Mouse (Mus musculus) frontal cortex, postnatal 14 days (tissue): ENCODE measurements at regions not wholly inside any gene's neighbourhood (a gene's known extent, or its start where the extent isn't known, plus 50 kb on each side); places are given as distances from the start of the nearest gene placed in this dataset.

Experiments used
- DNase-seq, 2 experiments: peaks; one replicate each; pipeline ENCODE4 v3.0.0; 2022; ENCODE audit warnings: low spot score in 2 of 2

DNA sequence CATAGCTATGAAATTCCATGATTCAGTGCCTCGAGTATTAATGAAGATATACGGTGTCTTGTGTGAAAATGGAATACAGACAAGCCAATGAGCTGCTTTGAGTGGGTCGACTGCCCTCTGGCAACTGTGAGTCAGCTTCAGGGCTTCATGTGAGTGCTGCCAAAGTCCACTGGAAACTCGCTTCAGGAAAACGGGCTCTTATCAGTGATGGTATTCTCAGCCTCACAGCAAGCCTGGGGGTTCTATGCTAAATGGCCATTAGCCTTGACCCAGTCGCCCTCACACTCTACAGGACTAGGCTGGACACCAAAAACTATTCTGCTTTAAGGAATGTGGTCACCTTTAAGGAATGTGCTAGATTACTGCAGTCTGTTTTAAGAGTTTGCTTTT lies 477.8 kb downstream of the Efnb2 start:
- DNase-seq = no peak

DNA sequence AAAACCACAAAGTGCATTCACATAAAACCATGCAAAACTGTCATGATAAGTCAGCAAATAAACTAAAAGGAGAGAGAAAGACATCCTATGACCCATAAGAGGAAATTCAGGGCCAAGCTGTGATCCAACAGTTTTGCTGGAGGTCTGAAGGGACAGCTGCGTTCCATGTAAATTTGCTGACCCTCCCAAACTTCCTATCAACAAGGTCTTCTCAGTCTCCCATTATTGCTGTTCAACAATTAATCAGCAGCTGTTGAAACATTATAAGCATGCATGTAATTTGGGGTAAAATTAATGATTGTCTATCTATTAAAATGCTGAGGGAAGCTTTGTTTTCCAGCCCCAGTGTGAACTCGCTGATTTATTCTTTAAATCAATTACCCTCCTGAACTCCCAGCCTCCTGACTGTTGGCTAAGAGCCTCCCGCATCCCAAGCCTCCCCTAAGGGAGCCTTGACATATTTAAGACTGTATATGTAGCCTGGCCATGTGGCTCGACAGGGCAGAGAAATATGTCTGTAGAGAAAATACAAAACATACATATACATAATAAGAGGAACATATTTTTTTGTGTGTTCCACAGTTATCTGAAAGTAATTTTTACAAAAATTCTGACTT lies 478.3 kb downstream of the Efnb2 start:
- DNase-seq = no peak

DNA sequence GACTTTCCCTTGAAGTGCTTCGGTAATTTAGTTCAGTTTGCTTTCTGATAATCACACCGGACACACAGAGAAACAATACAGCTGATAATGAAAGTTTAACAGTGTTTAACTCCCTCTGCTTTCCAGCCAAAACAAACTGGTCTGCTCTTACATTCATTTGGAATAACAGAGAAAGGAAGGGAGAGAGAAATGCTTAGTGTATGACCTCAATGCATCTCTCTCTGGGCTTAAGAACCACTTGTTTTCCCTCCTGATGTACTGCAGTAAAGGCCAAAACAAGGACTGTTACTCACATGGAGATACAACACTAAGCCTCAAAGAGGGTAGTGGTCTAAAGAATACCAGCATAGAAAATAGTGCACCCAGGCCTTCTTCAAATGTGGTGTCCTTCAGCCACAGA lies 478.9 kb downstream of the Efnb2 start:
- no peak for DNase-seq

DNA sequence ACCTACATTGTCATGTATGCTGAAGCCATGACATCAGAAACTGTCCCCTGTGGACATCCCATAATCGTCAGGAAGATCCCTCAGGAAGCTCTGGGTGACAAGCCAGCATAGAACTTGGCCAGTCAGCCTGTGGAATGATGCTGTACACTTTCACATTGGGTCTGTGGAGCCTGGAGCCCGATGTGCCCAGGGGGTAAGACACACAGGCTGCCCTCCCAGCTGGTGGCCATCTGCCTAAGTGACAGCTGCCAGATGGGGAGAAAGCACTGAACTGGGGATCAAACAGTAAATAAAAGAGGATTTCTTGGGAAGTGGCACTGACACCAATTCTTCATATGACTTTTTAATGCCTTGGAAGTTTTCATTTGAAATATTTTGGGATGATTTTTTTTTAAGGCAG lies 486.8 kb downstream of the Efnb2 start:
- no peak for DNase-seq

DNA sequence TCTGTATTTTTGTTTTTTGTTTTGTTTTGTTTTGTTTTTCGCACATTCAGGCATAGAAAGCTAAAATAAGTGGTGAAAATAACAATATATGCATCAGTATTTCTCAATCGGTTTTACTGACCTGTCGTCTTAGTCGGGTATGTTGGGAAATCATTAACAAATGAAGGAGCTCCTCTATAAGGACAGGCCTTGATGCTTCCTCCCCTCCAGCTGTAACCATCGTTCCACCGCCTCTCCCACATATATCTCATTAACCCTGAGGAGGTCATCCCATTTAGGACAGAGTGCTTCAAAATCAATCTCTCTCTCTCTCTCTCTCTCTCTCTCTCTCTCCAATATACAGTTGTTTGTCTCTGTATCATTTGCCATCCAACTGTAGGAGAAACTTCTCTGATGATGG lies 492.4 kb downstream of the Efnb2 start:
- no peak for DNase-seq

DNA sequence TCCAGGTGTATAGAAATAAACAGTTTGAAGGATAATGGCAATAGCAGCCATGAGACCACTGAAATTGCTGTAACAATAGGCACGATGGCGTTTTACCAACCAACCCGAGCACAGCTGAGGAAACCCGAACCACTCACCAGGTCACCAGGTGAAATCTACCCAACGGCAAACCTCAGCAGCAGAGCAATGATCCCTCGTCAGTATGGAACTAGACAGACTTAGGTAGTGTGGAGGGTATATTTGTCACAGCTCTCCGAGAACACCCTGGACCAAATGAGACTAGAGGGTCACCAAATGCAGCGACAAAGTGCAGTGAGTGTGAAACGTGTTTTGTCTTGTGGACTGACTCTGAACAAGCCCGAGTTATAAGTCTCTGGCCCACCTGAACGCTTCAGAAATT lies 492.8 kb downstream of the Efnb2 start:
- DNase-seq = no peak

DNA sequence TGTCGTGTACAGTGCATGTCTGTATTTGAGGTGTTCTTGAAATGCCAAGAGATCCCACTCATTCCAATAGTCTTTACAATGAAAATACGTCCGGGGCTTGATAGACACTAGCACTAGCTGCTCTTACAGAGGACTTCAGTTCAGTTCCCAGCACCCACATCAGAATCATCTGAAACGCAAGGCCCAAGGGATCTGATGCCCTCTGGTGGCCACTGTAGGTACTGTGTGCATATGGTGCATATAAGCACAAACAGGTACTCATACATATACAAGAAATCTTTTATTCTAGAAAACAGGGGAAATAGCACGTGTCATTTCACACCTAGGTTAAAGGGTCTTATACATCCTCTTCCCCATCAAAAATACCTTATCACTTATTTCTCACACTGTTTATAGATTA lies 513.5 kb downstream of the Efnb2 start:
- DNase-seq = no peak

DNA sequence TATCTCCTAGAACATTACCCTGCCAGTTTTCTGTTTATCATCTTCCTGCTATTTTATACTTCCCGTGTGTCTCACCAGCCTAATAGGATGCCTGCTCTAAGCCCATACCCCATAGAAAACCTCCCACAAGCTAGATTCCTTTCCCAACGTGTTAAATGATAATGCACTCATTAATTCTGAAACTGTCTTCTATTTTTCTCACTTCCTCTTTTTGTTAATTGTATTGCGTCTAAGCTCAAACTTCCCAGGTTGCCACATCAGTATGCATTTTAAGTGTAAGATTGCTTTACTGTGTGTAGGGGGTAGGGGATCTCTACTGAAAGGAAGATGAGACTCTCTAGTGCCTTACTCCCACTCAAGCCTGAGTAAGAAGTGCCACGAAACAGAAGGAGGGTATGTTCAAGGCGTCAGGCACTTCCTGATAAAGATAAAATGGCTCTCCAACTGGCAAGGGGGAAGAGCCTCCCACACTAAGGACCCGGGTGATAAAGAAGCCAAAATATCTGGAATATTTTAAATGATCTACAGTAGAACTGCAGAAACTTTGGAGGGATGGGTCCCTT lies 518.0 kb downstream of the Efnb2 start:
- DNase-seq = no peak

DNA sequence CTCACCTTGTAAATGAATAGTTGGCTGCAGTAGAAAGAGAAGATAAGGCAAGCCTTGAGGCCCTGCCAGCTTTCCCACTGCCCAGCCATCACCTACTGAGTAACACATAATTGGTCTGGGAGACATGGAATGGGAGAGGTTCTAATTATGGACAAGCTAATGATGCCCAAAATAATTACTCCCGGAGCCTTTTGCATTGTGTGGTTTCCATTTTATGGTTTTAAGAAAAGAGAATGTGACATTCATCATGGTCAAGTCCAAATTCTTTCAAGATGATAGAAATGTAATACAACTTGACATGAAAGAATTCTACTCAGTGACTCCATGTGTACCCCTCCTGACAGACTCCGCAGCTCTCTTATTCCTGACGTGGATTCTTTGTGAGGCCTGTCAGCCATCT lies 518.6 kb downstream of the Efnb2 start:
- DNase-seq = no peak

DNA sequence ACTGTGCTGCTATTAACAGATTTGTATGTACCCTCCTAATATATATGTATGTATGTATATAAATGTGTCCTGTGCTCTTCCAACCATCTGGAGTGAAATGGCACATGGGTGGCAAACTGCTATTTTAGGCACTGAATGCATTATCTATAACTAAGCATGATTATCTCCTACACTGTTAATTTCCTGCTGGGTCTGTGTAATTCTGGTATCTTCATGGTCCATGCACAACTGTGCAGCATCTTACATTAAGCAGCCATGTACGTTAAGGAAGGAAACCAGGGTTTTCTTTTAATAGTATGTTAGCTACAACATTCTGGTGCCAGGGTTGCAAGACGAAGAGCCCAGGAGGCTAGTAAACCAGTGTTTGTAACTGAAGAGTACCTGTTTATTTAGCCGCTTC lies 521.3 kb downstream of the Efnb2 start:
- no peak for DNase-seq

DNA sequence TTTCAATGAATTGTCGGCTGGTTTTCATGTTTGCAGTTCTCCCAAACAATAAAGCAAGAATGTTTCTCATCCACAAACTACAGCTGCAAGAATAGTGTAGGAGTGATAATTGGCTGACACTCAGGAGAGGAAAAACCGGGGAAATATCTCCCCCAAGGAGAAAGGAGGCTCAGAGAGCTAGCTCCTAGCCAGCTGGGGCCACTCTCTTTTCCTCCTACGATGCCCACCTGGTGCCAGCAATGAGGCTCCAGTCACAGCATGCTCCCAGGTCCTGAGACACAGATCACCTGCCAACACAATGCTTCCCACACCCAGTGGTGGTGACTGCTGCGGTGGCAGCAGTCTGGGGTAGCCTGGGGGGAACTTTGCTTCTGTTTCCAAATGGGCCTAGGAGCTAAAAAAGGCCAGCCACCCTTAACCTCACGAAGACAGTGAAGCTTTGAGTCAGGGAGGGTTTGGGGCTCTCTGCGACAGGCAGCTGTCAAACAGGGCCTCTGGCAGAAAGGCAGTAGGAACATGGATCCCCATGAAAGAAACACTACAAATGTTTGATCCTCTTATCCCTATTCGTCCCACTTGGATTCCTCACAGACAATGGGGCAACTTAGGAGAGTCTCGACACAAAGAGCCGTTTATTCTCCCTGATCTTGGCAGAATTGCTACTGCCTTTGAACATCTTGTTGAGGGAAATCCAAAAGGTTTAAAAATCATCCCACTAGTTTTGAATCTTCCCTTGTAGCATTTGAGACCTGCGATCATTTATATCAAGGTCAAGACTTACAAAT lies 527.8 kb downstream of the Efnb2 start:
- no peak for DNase-seq

DNA sequence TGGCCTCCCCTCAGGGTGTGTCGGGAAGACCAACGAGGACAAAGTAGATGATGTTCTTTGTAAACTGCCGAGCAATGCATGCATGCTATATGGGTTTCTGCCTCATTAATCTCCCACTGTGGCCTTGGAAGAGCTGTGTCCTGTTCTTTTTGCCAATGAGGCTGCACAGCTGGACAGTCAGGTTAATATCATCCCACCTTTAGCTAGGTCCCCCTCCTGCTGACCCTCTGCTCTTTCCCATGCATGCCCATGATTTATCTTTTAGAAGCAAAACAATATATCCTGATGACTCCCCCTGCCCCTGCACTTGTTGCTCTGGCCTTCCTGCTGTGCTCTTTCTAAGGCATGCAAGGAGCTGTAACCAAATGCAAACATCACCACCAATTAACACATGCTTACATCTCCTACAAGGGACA lies 529.1 kb downstream of the Efnb2 start:
- no peak for DNase-seq

DNA sequence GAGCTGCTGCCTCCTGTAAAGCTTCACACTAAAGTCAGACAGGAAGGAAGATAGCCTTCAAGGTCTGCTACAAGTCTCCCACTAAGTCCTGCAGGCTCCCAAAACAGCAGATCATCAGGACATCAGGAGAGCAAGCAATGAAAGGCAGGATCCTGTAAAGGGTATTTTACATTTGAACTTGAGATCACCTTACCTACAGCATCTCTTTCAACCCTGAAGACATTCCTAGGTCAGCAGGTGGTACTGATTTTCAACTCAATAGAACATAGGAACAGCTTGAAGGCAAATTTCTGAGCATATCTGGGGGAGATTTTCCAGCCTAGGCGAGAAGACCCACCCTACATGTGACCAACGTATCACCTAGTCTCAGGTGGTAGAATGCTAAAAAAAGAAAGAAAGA lies 530.2 kb downstream of the Efnb2 start:
- DNase-seq = no peak

DNA sequence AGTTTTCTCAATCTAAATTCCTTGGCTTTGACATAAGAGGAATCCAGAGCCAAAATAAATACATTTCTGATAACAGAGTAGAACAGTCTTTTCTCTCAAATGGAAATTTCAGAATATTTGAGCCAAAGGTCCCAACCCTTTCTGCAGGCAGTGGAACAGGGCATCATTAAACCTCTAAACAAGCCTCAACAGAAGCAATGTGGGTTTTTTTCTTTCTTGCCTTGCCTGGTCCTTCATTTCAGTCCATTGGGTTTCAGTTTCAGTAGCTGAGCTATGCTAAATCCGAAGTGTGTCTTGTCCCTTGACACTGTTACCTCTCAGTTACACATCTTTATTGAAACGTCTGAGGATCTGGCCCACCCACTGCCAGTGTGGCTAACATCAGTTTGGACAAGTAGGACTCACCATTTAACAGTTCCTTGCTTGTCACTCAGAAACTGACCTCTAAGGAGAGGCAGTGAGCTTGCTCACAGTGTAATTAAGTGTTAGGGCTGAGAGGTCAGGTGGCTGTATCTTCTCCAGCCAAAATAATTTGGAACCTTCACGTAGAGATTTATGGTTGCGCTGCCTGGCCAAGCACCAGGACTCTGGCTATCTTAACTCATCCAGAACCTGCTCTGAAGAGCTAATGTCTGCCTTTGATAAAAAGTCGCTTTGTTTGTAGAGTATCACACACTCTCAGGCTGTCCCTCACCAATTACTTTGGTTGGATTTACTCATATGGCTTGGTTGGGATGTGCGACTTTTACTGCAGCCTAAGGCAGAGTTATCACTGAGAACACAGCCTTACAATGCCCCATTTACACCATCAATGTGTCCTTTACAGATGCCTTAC lies 545.2 kb downstream of the Efnb2 start:
- no peak for DNase-seq

DNA sequence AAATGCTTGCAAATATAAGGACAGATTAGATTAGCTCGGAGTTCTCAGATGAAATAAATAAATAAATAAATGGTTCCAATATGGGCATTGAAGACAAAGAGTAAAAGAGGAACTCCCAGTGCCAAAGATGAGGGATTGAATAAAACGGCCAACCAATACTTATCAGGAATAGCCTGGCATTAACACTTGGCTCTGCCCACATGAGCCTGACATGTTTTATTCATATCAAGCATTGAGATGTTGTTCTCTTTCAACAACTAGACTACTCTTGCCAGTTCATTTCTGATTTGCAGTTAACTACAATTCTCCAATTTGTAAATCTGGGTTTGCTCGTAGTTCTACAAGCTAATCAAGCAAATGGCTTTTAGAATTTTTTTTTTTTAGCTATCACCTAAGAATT lies 546.4 kb downstream of the Efnb2 start:
- DNase-seq = no peak

DNA sequence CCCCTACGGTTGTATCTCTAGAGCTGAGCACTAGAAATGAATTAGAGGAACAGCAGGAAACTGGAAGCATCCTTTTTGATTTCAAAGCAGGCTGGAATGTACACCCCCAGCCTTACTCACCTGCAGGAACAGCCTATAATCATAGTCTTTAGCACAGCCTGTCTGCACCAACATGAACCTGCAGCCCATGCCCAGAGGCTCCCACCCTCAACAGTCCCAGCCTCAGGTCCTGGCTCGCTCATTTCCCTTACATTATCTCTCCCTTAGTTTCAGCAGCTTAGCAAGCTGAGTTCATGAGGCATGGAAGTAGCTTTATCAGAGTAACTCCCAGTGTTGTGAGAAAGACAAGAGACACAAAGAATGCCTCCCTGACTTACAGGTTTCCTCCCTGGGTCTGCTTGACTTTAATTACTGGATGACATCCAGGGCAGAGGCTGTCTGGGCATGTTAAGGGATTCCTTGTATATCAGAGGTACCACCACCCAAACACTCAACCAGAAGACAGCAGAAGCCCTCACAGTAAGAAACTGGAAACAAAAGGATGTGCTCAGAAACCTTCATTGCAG lies 551.2 kb downstream of the Efnb2 start:
- DNase-seq = no peak

DNA sequence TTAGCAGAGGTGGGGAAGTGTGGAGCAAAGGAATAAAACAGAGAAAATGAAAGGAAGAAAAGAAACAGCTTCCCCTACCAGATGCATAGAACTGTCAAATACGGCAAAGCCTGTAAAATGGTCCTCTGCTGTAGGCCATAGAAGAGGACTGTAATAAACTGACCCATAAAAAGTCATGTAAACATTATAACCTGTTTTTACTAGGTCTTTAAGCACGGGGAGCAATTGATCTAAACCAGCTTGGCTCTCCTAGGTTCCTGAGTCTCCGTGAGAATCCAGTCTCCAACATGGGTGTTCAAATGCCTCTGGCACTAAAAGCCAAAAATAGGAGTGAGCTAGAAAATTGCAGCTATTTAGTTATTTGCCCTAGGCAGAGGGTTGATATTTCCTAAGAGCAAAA lies 557.5 kb downstream of the Efnb2 start:
- no peak for DNase-seq

DNA sequence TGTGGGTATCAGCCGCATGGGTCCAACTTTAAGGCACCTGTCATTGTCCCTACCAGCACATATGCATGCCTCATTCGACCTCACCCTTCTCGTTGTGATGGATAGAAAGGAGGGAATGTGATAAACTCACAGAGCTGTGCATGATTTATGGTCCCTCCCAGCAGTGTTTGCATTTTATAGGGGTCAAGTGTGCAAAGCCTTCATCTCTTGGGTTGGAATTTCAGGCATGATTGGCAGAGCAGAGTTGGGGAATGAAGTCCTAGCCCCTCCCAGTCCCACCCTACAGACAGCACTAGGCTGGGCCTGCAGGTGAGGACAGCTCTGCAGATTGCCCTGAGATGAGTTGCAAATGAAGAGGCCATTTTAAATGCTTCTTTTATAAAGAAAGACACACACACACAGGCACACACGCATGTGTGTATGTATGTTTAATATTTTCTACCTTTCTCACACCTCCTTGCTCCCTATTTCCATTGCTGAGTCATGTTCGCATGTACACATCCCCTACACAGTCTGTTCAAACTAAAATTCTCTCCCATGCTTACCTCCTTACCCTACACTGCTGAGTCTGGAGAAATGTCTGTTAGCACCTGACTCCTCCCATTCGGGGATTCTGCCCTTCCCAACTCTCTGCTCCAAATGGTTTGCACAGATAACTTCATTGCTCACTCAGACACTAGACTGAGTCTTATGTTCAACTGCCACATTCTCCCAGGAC lies 558.9 kb downstream of the Efnb2 start:
- DNase-seq = no peak

DNA sequence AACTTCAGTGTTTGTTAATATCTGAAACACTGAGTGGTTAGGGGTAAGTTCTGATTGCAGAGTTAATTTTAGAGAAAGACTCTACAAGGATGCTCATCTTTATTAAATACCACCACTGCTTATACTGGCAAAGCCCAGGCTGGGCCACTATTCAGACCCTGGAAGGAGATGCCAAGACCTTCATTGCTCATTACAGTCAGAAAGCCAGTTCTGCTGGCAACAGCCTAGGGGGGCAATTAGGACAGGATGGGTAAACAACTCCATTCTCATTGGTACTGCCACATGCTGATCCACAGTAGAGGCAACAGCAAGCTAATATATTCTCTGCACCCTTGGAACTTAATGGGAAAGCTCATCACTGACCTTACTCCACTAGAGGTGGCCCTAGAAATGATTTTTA lies 568.5 kb downstream of the Efnb2 start:
- no peak for DNase-seq

DNA sequence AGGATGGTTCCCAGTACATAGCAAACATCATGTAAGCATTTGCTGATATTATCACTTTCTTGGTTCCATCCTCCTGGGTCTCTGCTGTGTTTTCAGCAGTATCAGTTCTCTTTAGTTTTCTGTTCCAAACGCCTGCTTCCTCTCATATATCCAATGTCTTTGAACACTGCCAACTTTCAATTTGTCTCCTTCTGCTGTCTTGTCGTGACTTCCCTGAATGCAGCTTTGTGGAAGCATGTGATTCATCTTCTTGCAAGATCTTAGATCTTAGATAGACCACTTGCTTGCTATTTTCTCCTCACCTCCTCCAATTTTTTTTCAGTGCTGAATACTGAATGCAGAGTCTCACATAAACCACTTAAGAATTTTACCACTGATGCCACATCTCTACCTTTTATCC lies 576.4 kb downstream of the Efnb2 start:
- DNase-seq = no peak

DNA sequence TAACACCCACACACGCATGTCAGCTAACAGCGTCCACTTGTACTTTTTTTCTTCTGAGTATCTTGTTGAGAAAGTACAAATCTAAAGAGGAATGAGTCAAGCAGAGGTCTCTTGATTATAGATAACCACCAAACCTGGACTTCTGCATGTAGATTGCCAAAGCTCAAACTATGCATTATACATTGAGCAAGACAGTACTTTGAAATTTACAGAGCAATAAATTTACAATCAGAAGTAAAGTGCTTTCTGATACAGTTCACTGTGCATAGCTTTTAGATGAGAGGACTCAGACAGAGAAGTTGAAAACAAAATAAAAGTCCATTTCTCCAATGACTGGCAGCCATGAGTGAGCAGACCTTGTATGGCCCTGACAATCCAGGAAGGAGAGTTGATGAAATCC lies 597.0 kb downstream of the Efnb2 start:
- DNase-seq = no peak
